Mouse (Mus musculus): ENCODE results near the gene Phykpl. TPM values are rescaled to one million over a fixed set of nuclear protein-coding genes. Genes with fewer than 3 reads are reported as not detected.
A peak's percentile ranks its signal among the peaks of the same experiment; 100 is the strongest.
"Not testable (repeated sequence)": the region's sequence is repeated elsewhere in the genome, so short reads cannot be mapped to it uniquely, and the experiment has no call there.

The Phykpl gene
- total RNA-seq, 2 experiments from 2014 or later, result 15.5 to 17.2 TPM

DNA sequence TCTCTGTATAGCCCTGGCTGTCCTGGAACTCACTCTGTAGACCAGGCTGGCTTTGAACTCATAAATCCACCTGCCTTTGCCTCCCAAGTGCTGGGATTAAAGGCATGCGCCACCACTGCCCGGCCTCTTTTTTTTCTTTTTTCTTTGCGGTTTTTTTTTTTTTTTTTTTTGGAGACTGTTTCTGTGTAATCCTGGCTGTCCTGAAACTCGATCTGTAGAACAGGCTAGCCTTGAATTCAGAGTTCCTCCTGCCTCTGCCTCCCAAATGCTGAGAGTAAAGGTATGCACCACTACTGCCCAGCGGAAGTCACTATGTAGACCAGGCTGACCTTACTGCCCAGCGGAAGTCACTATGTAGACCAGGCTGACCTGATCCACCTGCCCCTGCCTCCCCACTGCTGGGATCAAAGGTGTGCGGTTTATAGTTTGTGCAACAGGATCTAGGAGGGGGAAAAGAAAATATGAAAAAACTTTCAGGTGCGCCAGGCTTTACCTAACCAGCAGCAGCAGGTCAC lies 34.4 kb downstream of the Phykpl start:
- no peak for DNase-seq

DNA sequence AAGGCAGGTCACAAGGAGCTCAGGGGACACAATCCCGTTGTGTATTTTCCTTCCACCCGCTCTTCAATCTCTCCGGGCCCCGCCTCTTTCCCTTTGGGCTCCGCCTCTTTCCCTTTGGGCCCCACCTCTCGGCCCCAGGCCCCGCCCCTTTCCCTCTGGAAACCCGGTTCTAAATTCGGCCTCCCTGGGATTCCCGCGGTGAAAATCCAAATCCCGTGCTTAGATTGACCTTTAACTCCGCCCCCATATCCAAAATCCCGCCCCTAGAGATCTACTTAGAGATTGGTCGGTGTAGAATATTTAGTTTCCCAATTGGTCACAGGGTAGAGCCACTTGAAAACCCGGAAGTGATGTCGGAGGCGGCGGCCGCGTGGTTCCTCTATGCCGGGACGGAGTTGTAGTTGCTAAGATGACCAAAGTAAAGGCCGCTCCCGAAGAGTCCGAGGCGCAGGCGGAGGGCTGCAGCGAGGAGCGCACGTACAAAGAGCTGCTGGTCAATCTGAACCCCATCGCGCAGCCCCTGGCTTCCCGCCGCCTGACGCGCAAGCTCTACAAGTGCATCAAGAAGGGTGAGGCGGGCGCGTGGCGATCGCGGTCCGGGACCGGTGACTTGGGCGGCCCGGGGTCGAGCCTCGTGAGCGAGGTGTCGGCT lies 35.0 kb downstream of the Phykpl start, which contains the start of gene Nhp2:
Gene Nhp2, plus strand, starts transcription at position 327 of the 652 bp plus-strand sequence.
- peak; percentile 92 for DNase-seq

GRCm38 (mm10) chr11:51620084-51620483 lies 35.5 kb downstream of the Phykpl start:
- DNase-seq, result no peak

- DNase-seq, result no peak
Observed at GRCm38 (mm10) chr11:51621776-51622175, 37.2 kb downstream of the Phykpl start.

DNA sequence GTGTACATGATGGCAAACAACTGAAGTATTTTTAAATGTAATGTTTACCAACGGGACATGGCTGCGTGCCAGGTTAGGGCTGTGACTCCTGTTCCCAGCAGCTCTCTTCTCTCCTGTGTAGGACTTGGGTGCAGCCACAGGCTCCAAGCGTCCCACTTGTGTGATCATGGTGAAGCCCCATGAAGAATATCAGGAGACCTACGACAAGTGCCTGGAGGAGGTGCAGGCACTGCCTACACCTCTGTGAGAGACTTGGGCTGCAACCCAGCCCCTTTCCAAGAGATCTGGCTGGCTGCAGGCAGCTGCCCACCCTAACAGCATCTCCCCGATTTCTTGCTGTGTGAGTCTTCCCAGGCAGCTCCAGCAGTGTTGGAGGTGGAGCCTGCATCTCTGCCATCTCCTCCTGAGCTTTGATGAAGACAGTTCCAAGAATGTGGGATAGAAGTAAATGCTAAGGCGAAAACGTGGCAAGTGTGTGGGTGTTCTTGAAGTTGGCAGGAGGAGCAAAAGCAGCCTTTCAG lies 38.5 kb downstream of the Phykpl start:
- no peak for DNase-seq

DNA sequence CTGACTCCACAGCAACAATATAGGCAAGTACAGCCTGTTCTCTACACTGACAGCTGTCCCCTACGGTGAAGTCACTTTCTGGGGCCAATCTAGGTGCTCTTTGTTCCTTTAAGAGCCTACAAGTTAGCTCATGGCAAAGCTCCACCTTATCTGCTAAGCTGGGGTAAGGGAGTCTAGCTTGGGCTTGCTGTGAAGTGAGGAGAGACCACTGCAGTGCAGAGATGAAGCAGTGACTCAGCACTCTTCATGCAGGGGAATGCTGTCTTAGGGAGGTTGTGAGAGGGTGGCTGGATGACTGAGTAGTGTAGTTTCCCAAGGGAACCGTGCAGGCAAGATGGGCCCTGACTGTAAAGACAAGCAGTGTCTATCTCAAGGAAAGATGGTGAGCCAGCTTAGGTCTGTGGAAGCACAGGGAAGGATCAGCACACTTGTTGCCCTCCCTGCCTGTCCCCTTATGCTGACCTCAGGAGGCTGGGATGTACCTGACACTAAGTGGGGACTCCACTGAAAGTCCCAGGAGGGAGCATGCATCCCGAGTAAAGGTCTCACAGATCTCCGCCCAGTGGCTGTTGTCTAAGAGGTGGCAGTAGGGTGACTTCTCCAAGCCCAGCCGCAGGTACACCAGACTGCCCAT lies 40.7 kb downstream of the Phykpl start:
- DNase-seq, result no peak

GRCm38 (mm10) chr11:51627425-51627824 lies 42.9 kb downstream of the Phykpl start:
- no peak for DNase-seq

- DNase-seq, result no peak
Observed at GRCm38 (mm10) chr11:51627907-51628306, 43.4 kb downstream of the Phykpl start.

GRCm38 (mm10) chr11:51629651-51630314 lies 45.2 kb downstream of the Phykpl start:
- DNase-seq, result no peak

DNA sequence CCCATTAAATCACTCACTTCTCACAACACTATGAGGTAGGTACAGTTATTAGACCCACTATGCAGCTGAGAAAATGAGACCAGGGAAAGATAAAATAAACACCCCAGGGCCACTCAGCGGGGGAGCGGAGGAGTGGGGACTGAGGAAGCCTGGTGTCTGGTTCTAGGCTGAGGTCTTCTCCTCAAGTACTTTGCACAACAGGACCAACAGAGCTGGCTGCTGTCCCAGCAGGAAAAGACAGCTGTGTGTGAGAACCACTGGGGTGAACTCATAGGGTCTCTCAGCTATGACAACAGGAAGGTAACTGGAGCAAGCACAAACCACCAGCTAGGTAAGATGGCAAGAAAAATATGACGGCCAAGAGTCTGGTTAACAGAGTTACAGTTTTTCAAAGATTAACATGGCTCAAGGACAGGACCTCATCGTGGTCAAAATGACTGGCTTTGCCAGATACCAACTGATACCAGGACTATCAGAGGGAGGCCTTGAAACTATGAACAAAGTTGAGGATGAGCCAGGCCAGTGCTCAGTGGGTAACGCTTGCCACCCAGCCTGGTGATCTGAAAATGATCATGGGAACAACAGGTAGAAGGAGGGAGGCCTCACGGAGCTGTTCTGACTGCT lies 47.7 kb downstream of the Phykpl start:
- DNase-seq, result no peak

GRCm38 (mm10) chr11:51633200-51633599 lies 48.6 kb downstream of the Phykpl start:
- not testable (repeated sequence) for DNase-seq

GRCm38 (mm10) chr11:51633721-51634120 lies 49.2 kb downstream of the Phykpl start:
- no peak for DNase-seq

GRCm38 (mm10) chr11:51635127-51635524 lies 50.6 kb downstream of the Phykpl start:
- no peak for DNase-seq

DNA sequence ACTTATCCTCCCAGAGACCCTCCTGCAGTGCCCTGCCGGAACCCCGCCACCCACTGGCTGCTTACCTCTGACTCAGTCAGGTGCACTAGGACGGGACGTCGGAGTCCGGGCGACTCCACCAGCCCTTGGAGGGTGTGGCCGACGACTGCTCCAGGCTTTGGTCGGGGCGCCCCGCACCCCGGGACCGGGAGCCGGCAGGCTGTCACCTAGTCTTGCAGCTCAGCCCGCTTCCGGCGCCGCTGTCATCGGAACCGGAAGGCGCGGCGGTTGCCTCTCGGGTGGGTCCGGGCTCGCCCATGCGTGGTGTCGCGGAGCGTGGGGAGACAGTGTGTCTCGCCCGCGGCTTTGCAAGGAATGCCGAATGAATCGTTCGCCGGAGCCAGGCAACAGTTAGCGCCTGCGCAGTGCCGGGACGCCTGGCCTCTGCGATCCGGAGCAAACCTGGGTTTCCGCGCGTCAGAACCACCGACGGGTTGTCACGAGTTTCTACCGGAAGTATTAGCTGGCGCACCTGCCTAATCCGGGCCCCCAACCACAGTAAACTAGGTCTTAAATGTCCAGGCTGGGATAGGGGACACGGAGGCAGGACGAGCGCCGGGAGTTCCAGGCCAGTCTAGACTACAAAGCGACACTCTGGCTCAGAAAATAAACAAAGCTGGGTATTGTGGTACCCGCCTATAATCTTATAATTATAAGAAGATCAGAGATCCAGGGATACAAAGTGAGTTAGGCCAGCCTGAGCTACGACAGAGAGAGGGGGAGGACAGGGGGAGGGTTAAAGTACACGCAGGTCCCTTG lies 51.2 kb downstream of the Phykpl start, which contains the start of gene Rmnd5b:
Gene Rmnd5b, minus strand, starts transcription at position 372 of the 798 bp plus-strand sequence.
- DNase-seq, result peak; percentile 87

DNA sequence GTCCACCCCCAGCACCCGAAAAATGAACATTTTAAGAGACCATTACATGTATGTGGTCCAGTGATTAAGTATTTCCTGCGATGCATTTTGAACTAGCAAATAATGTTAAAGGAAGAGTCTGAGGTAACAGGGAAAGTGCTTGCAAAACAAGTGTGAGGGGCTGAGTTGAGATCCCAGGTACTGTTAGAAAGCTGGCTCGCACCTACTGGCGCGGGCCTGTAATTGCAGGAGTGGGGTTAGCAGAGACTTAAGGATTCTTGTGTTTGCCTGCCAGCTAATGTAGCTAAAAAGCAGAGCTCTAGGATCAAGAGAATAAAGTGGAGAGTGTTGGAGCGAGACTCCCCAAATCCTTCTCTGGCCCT lies 51.7 kb downstream of the Phykpl start:
- DNase-seq, result peak; percentile 51

- DNase-seq, result no peak
Observed at GRCm38 (mm10) chr11:51637971-51638414, 53.4 kb downstream of the Phykpl start.

GRCm38 (mm10) chr11:51638497-51638896 lies 53.9 kb downstream of the Phykpl start:
- no peak for DNase-seq

GRCm38 (mm10) chr11:51640748-51641147 lies 56.2 kb downstream of the Phykpl start:
- DNase-seq, result no peak

DNA sequence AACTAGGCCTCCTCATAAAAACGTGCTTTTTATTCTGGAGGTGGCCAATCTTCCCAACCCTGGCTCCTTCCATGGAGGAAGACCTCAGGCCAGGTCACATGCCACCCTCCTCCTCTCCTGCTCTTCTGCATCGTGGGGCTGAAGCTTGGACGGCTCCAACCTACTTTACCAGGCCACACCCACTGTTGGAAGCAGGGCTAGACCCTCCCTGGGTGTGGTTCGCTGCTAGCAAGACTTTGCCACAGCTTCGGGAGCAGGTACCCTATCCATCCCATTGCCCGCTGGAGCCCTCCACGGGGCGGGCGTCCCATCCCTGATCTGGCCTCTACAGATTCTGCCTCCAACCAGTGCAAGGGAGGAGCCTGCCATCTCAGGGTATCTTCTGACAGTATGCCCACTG lies 58.6 kb downstream of the Phykpl start:
- DNase-seq, result no peak

GRCm38 (mm10) chr11:51643761-51644160 lies 59.2 kb downstream of the Phykpl start:
- DNase-seq, result peak; percentile 48

DNA sequence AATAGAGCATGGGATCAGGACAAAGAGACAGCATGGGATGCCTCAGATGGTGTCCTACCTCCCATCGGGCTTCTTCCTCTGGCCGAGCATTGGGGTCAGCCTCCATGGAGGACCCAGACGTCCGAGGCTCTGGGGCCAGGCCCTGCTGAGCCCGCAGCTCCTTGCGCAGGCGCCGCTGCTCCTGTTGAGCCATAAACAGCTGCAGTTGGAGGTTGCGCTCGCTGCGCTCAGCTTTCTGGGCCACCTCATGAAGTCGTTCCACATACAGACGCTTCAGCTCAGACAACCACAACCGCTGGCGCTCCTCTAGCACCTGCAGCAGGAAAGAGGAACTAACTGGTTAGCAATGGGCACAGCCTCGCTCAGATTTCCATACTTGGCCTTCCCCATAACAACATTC lies 59.7 kb downstream of the Phykpl start:
- no peak for DNase-seq

Measured in gastrocnemius, postnatal 25 days (tissue).